Mouse (Mus musculus) forebrain, embryonic 11.5 days (tissue): Measurements from ENCODE around the gene Plpp7. TPM values are rescaled to one million over a fixed set of nuclear protein-coding genes. Genes with fewer than 3 reads are reported as not detected.

ENCODE experiments used
- ATAC-seq: fragments of 200-750 bp; cut with Nextera tagmentation; replicated peaks from 2 replicates; pipeline ENCODE4 v1.8.0; 2017; ENCODE audit warnings: moderate TSS enrichment; ENCODE audit not compliant: low FRiP score
- DNase-seq: peaks from one replicate; pipeline ENCODE4 v3.0.0-alpha.2; 2017; ENCODE audit warnings: low spot score
- H3K27ac ChIP-seq: fragments of 300-500 bp; sonication (generic); 2 replicates; pipeline ENCODE4 v1.5.1; 2014; ENCODE audit warnings: low read depth, low read length
- H3K27me3 ChIP-seq: fragments of 300-500 bp; sonication (generic); 2 replicates; pipeline ENCODE4 v1.6.1; 2014; ENCODE audit warnings: mild to moderate bottlenecking, low read length, mixed read lengths; ENCODE audit not compliant: control insufficient read depth, insufficient read depth
- H3K36me3 ChIP-seq: fragments of 300-500 bp; sonication (generic); 2 replicates; pipeline ENCODE4 v1.6.1; 2014; ENCODE audit warnings: mild to moderate bottlenecking, low read length, moderate library complexity, mixed read lengths; ENCODE audit not compliant: control insufficient read depth, insufficient read depth
- H3K4me1 ChIP-seq: fragments of 300-500 bp; sonication (generic); replicated peaks from 2 replicates; pipeline ENCODE4 v1.6.1; 2014; ENCODE audit warnings: low read length, mixed read lengths; ENCODE audit not compliant: control insufficient read depth, insufficient read depth
- H3K4me2 ChIP-seq: fragments of 300-500 bp; sonication (generic); 2 replicates; pipeline ENCODE4 v1.6.1; 2014; ENCODE audit warnings: low read depth, mild to moderate bottlenecking, low read length, moderate library complexity, mixed read lengths; ENCODE audit not compliant: severe bottlenecking
- H3K4me3 ChIP-seq: fragments of 300-500 bp; sonication (generic); 2 replicates; pipeline ENCODE4 v1.5.1; 2014; ENCODE audit warnings: low read depth, low read length
- H3K9ac ChIP-seq: fragments of 300-500 bp; sonication (generic); 2 replicates; pipeline ENCODE4 v1.6.1; 2014; ENCODE audit warnings: low read length
- H3K9me3 ChIP-seq: fragments of 300-500 bp; sonication (generic); 2 replicates; pipeline ENCODE4 v1.6.1; 2016; ENCODE audit warnings: low read length, mixed read lengths; ENCODE audit not compliant: control insufficient read depth
- WGBS: fragments of 180-500 bp; shearing (Covaris S2); extraction: QIAGEN DNeasy Blood & Tissue Kit; methylation state at CpG from one replicate; pipeline ENCODE4 v1.1.7; 2014; 5-methylcytosine and 5-hydroxymethylcytosine counted together
- polyA plus RNA-seq: library from polyadenylated mRNA; unstranded; fragments of >200 nt; fragmentation: Nextera tagmentation; extraction: Ambion mirVana; gene quantifications from 2 replicates; pipeline ENCODE4 v1.2.1, GENCODE M21; 2014

Gene Plpp7
- polyA plus RNA-seq, 1 experiment from 2014 or later: 5.7 TPM

GRCm38 (mm10) chr2:32131866-32132566 is 36.7 kb downstream of the Plpp7 start:
- Histone ChIP-seq H3K9ac (no peak overlapping the region), H3K4me2 (no peak overlapping the region), H3K4me1 (no peaks in the 10 kb centered on the region), H3K27ac (no peak overlapping the region), H3K4me3 (no peak overlapping the region), H3K36me3 (no peaks in the 10 kb centered on the region), H3K27me3 (no peaks in the 10 kb centered on the region), H3K9me3 (no peaks in the 10 kb centered on the region)
- WGBS: 71% methylated on average over 6 of the region's 6 CpGs
- DNase-seq (no peak), ATAC-seq (no peak)

- H3K4me3 ChIP-seq: no peak overlapping the region
These were observed 37.3 kb downstream of the Plpp7 start for GRCm38 (mm10) chr2:32132567-32132992.

GRCm38 (mm10) chr2:32134039-32134438 is 38.7 kb downstream of the Plpp7 start:
- Histone ChIP-seq H3K27ac (no peak overlapping the region), H3K9me3 (no peaks in the 10 kb centered on the region)

More at GRCm38 (mm10) chr2:32132567-32132992, 37.3 kb downstream of the Plpp7 start:
- H3K9ac ChIP-seq: no peak overlapping the region
- no peaks in the 10 kb centered on the region for H3K36me3 ChIP-seq
- H3K27me3 ChIP-seq: no peaks in the 10 kb centered on the region
- peak; percentile 85 for DNase-seq
- H3K27ac ChIP-seq: no peak overlapping the region
- ATAC-seq: no peak
- no peaks in the 10 kb centered on the region for H3K9me3 ChIP-seq
- no peak overlapping the region for H3K4me2 ChIP-seq
- WGBS: 5% methylated on average over 12 of the region's 12 CpGs
- H3K4me1 ChIP-seq: no peaks in the 10 kb centered on the region

GRCm38 (mm10) chr2:32137667-32138266 is 42.4 kb downstream of the Plpp7 start:
- Histone ChIP-seq H3K9ac (peak overlapping the region; percentile 63), H3K4me3 (peak overlapping the region; percentile 57), H3K9me3 (no peaks in the 10 kb centered on the region), H3K27ac (peak overlapping the region; percentile 8; the same call in 1 of the 2 replicates), H3K4me2 (peak overlapping the region; percentile 63), H3K4me1 (no peaks in the 10 kb centered on the region), H3K27me3 (no peaks in the 10 kb centered on the region), H3K36me3 (no peaks in the 10 kb centered on the region)
- ATAC-seq: peak; percentile 96
- under 1% methylated on average over 40 of the region's 40 CpGs for WGBS
- DNase-seq: peak; percentile 98

More at GRCm38 (mm10) chr2:32134039-32134438, 38.7 kb downstream of the Plpp7 start:
- peak; percentile 89 for DNase-seq
- WGBS: 8% methylated on average over 2 of the region's 2 CpGs
- ATAC-seq: no peak
- H3K27me3 ChIP-seq: no peaks in the 10 kb centered on the region
- no peak overlapping the region for H3K9ac ChIP-seq
- H3K4me1 ChIP-seq: no peaks in the 10 kb centered on the region
- H3K4me2 ChIP-seq: no peak overlapping the region
- H3K4me3 ChIP-seq: no peak overlapping the region
- no peaks in the 10 kb centered on the region for H3K36me3 ChIP-seq

- DNase-seq: no peak
- Histone ChIP-seq H3K27me3 (no peaks in the 10 kb centered on the region), H3K27ac (no peak overlapping the region), H3K4me2 (no peak overlapping the region), H3K36me3 (no peaks in the 10 kb centered on the region), H3K9ac (no peak overlapping the region), H3K9me3 (no peaks in the 10 kb centered on the region), H3K4me1 (no peaks in the 10 kb centered on the region), H3K4me3 (no peak overlapping the region)
- no peak for ATAC-seq
- WGBS: 77% methylated on average over 5 of the region's 5 CpGs
These were observed 44.0 kb downstream of the Plpp7 start for GRCm38 (mm10) chr2:32139377-32139776.

GRCm38 (mm10) chr2:32140498-32140934 is 45.2 kb downstream of the Plpp7 start:
- ATAC-seq (no peak), DNase-seq (no peak)
- Histone ChIP-seq H3K9me3 (no peaks in the 10 kb centered on the region), H3K27ac (no peak overlapping the region), H3K9ac (no peak overlapping the region), H3K27me3 (no peaks in the 10 kb centered on the region), H3K4me3 (no peak overlapping the region), H3K4me2 (no peak overlapping the region), H3K4me1 (no peaks in the 10 kb centered on the region), H3K36me3 (no peaks in the 10 kb centered on the region)
- 21% methylated on average over 4 of the region's 4 CpGs for WGBS

- Histone ChIP-seq H3K27ac (no peak overlapping the region), H3K27me3 (no peaks in the 10 kb centered on the region), H3K9ac (no peak overlapping the region), H3K36me3 (no peaks in the 10 kb centered on the region), H3K4me1 (no peaks in the 10 kb centered on the region), H3K4me2 (no peak overlapping the region), H3K4me3 (no peak overlapping the region), H3K9me3 (no peaks in the 10 kb centered on the region)
- ATAC-seq (no peak), DNase-seq (no peak)
- WGBS: 85% methylated on average over 6 of the region's 6 CpGs
These were observed 46.3 kb downstream of the Plpp7 start for GRCm38 (mm10) chr2:32141602-32142001.

GRCm38 (mm10) chr2:32142368-32142767 is 47.0 kb downstream of the Plpp7 start:
- WGBS: 68% methylated on average over 6 of the region's 6 CpGs
- ATAC-seq (no peak), DNase-seq (no peak)
- Histone ChIP-seq H3K9ac (no peak overlapping the region), H3K4me1 (no peaks in the 10 kb centered on the region), H3K4me2 (no peak overlapping the region), H3K27ac (no peak overlapping the region), H3K27me3 (no peaks in the 10 kb centered on the region), H3K4me3 (no peak overlapping the region), H3K36me3 (no peaks in the 10 kb centered on the region), H3K9me3 (no peaks in the 10 kb centered on the region)
